Mouse (Mus musculus) hindbrain, embryonic 11.5 days (tissue): ENCODE measurements around the gene Commd7. TPM values are rescaled to one million over a fixed set of nuclear protein-coding genes. Genes with fewer than 3 reads are reported as not detected.

Experiments used
- ATAC-seq: fragments of 200-750 bp; cut with Nextera tagmentation; 2 replicates; pipeline ENCODE4 v1.8.0; 2017; ENCODE audit warnings: mild to moderate bottlenecking, moderate TSS enrichment, moderate library complexity; ENCODE audit not compliant: low FRiP score
- DNase-seq: peaks from one replicate; pipeline ENCODE4 v3.0.0-alpha.2; 2015; ENCODE audit warnings: low spot score
- H3K27ac ChIP-seq: fragments of 300-500 bp; sonication (generic); 2 replicates; pipeline ENCODE4 v1.5.1; 2014; ENCODE audit warnings: mild to moderate bottlenecking, low read depth, low read length
- H3K27me3 ChIP-seq: fragments of 300-500 bp; sonication (generic); 2 replicates; pipeline ENCODE4 v1.6.1; 2014; ENCODE audit warnings: mild to moderate bottlenecking, low read length, moderate library complexity, mixed read lengths; ENCODE audit not compliant: control insufficient read depth, insufficient read depth
- H3K36me3 ChIP-seq: fragments of 300-500 bp; sonication (generic); 2 replicates; pipeline ENCODE4 v1.6.1; 2014; ENCODE audit warnings: mild to moderate bottlenecking, low read length, moderate library complexity, mixed read lengths; ENCODE audit not compliant: control insufficient read depth, insufficient read depth
- H3K4me1 ChIP-seq: fragments of 300-500 bp; sonication (generic); replicated peaks from 2 replicates; pipeline ENCODE4 v1.6.1; 2014; ENCODE audit warnings: low read length, mixed read lengths; ENCODE audit not compliant: control insufficient read depth, insufficient read depth
- H3K4me2 ChIP-seq: fragments of 300-500 bp; sonication (generic); replicated peaks from 2 replicates; pipeline ENCODE4 v1.6.1; 2014; ENCODE audit warnings: mild to moderate bottlenecking, low read depth, low read length
- H3K4me3 ChIP-seq: fragments of 300-500 bp; sonication (generic); 2 replicates; pipeline ENCODE4 v1.5.1; 2014; ENCODE audit warnings: low read depth, low read length
- H3K9ac ChIP-seq: fragments of 300-500 bp; sonication (generic); 2 replicates; pipeline ENCODE4 v1.6.1; 2014; ENCODE audit warnings: low read depth, low read length
- H3K9me3 ChIP-seq: fragments of 300-500 bp; sonication (generic); 2 replicates; pipeline ENCODE4 v1.6.1; 2016; ENCODE audit warnings: low read length; ENCODE audit not compliant: control insufficient read depth
- WGBS: fragments of 180-500 bp; shearing (Covaris S2); extraction: QIAGEN DNeasy Blood & Tissue Kit; methylation state at CpG from one replicate; pipeline ENCODE4 v1.1.7; 2014; 5-methylcytosine and 5-hydroxymethylcytosine counted together
- polyA plus RNA-seq: library from polyadenylated mRNA; unstranded; fragments of >200 nt; fragmentation: Nextera tagmentation; extraction: Ambion mirVana; gene quantifications from 2 replicates; pipeline ENCODE4 v1.2.1, GENCODE M21; 2014

Gene Commd7
- polyA plus RNA-seq, 1 experiment from 2014 or later: 60.0 TPM

DNA sequence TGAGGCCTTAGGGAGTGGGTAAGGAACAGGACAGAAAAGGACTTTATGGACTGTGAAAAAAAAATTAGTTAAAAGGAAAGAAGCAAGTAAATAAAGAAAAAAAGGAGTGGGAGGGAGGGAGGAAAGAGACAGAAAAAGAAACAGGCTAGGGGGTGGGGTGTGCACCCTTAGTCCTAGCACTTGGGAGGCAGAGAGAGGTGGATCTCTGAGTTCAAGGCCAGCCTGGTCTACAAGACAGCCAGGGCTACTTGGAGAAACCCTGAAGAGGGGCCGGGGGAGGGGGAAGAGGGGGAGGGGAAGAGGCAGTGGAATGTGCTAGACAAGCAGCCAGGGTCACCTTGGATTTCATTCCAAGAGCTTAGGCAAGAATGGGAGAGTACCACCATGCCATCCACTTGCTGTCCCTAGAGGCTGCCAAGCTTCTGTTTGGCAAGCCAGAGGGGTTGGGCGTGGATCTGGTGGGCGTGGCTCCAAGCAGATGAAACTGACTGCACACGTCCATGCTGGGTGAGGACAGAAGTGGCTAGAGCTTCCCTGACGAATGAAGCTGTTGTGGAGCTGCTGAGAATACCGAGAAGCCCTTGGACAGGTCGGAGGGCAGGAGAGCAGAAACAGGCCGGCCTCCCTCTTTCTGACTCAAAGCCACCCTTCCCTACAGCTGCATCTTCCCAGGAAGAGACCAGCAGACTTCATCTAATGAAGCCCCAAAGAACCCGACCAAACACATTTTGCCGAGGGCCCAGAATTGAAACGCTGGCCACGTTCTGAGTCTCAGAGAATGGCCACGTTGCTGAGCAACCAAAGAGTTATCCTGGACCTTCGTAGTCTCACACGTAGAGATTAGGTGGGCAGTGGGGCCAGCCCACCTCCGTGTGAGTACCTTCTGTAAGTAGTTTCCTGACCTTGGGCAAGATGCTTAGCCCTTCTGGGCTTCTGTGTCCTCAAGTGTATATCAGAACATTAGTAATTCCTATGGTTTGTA lies 31.6 kb downstream of the Commd7 start:
- Histone ChIP-seq H3K4me2 (no peak overlapping the region), H3K27me3 (no peaks in the 10 kb centered on the region), H3K9ac (0 out of 2 replicates have a peak overlapping the region, but pooled peaks have one; percentile 12), H3K36me3 (no peaks in the 10 kb centered on the region), H3K4me3 (no peak overlapping the region), H3K9me3 (no peaks in the 10 kb centered on the region), H3K27ac (no peak overlapping the region), H3K4me1 (0 out of 2 replicates have a peak, but pooled peaks cover 2% of the 10 kb centered on the region)
- WGBS: 50% methylated on average over 16 of the region's 16 CpGs
- ATAC-seq (0 out of 2 replicates have a peak, but pooled peaks have one; percentile 27), DNase-seq (no peak)

DNA sequence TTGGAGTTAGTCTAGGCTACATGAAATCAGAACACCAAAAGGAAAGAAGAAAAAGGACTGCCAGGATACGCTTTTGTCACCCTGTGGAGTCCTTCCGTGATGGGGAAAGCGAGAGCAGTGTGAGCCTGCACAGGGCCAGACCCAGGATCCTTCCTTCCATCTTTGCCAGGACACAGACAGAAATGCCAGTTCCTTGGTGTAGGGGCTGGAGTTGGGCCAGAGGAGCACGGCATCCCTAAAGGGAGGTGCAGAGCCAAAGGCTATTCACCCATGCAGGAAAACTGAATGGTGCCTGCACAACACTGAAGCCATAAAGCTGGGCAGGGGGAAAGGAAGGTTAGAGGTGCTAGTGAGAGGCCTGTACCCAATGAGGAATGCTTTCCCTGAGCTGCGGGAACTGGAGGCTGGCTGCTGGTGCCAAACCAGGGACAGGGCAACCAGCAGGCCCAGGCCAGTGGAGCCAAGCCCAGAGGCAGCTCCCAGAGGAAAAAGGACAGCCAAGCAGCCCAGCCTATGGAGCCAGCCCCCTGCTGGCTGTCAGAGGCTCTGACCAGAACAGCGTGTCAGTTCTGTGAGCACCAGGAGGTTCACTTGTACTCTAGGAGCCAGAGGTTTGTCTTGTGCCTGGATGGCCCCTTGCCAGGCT lies 32.4 kb downstream of the Commd7 start:
- peak; percentile 54; the same call in 1 of the 2 replicates for ATAC-seq
- Histone ChIP-seq H3K36me3 (no peaks in the 10 kb centered on the region), H3K4me3 (no peak overlapping the region), H3K4me2 (no peak overlapping the region), H3K4me1 (0 out of 2 replicates have a peak, but pooled peaks cover 2% of the 10 kb centered on the region), H3K9me3 (no peaks in the 10 kb centered on the region), H3K9ac (0 out of 2 replicates have a peak overlapping the region, but pooled peaks have one; percentile 12), H3K27ac (no peak overlapping the region), H3K27me3 (no peaks in the 10 kb centered on the region)
- DNase-seq: peak; percentile 51
- WGBS: 57% methylated on average over 6 of the region's 6 CpGs

- Histone ChIP-seq H3K27ac (no peak overlapping the region), H3K4me2 (no peak overlapping the region), H3K4me1 (0 out of 2 replicates have a peak, but pooled peaks cover 4% of the 10 kb centered on the region), H3K4me3 (no peak overlapping the region), H3K9ac (no peak overlapping the region), H3K36me3 (no peaks in the 10 kb centered on the region), H3K27me3 (no peaks in the 10 kb centered on the region), H3K9me3 (no peaks in the 10 kb centered on the region)
- WGBS: 80% methylated on average over 4 of the region's 4 CpGs
- no peak for ATAC-seq
- no peak for DNase-seq
Observed at GRCm38 (mm10) chr2:153597626-153598025, 35.0 kb downstream of the Commd7 start.

DNA sequence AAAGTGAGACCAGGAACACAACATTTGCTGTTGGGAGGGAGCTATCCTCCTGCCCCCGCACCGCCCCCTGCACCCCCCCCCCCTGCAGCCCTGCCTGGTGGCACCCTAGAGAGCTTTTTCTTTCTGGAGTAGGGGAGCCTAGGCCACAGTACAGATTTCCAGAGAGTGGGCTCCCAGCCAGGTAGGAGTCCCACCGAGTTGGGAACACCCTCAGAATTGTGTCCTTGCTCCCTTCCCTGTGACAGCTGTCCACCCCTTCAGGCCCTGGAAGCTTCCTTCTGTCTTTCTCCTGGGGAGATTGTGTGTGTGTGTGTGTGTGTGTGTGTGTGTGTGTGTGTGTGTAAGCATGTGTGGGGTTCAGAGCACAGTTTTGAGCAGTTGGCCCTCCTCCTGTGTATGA lies 35.6 kb downstream of the Commd7 start:
- Histone ChIP-seq H3K4me2 (no peak overlapping the region), H3K4me1 (0 out of 2 replicates have a peak, but pooled peaks cover 4% of the 10 kb centered on the region), H3K27me3 (no peaks in the 10 kb centered on the region), H3K9ac (no peak overlapping the region), H3K27ac (no peak overlapping the region), H3K9me3 (no peaks in the 10 kb centered on the region), H3K36me3 (no peaks in the 10 kb centered on the region), H3K4me3 (no peak overlapping the region)
- ATAC-seq: no peak
- WGBS: 76% methylated on average over 3 of the region's 3 CpGs
- DNase-seq: no peak

DNA sequence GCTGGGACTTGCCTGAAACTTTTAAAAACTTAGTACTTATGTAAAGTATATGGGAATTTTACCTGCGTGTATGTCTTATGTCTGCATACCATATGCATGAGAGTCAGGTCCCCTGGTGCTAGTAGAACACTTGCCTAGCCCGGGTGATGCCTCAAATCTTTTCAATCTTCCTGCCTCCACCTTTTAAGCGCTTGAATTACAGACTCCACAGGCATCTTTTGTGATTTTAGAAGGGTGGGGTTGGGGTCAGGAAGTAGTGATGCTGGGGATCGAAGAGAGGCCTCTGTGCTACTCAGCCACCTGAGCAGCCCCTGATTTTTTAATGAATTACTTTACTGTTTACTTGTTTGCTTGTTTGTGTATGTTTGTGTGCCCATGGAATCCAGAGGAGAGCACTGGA lies 37.6 kb downstream of the Commd7 start:
- DNase-seq (no peak), ATAC-seq (no peak)
- H3K4me3 ChIP-seq: no peak overlapping the region
- 0 out of 2 replicates have a peak, but pooled peaks cover 3% of the 10 kb centered on the region for H3K4me1 ChIP-seq
- H3K36me3 ChIP-seq: no peaks in the 10 kb centered on the region
- H3K27ac ChIP-seq: no peak overlapping the region
- WGBS: 46% methylated on average over 4 of the region's 4 CpGs
- no peak overlapping the region for H3K4me2 ChIP-seq
- no peaks in the 10 kb centered on the region for H3K27me3 ChIP-seq
- no peaks in the 10 kb centered on the region for H3K9me3 ChIP-seq
- no peak overlapping the region for H3K9ac ChIP-seq

DNA sequence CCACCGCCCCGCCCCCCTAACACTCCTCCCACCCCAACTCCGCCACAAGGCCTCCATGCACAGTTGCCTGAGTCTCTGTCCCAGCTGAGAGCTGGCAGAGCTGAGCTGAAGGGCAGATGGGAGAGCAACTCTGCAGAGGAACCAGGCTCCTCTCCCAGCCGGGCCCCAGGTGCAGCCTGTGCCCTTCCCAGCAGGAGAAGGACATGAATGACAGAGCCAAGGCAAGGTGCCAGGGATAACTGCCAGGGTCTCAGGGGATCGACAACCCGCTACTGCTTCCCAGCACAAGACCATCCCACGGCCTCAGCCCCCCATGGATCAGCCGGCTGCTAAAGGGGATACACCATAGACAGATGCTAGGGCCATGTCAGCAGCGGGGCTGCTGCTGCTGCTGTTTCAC lies 39.4 kb downstream of the Commd7 start:
- Histone ChIP-seq H3K4me1 (0 out of 2 replicates have a peak, but pooled peaks cover 3% of the 10 kb centered on the region), H3K27ac (no peak overlapping the region), H3K4me3 (no peak overlapping the region), H3K9ac (no peak overlapping the region), H3K4me2 (no peak overlapping the region), H3K9me3 (no peaks in the 10 kb centered on the region), H3K36me3 (no peaks in the 10 kb centered on the region), H3K27me3 (no peaks in the 10 kb centered on the region)
- 42% methylated on average over 9 of the region's 9 CpGs for WGBS
- ATAC-seq (0 out of 2 replicates have a peak, but pooled peaks have one; percentile 40), DNase-seq (no peak)

DNA sequence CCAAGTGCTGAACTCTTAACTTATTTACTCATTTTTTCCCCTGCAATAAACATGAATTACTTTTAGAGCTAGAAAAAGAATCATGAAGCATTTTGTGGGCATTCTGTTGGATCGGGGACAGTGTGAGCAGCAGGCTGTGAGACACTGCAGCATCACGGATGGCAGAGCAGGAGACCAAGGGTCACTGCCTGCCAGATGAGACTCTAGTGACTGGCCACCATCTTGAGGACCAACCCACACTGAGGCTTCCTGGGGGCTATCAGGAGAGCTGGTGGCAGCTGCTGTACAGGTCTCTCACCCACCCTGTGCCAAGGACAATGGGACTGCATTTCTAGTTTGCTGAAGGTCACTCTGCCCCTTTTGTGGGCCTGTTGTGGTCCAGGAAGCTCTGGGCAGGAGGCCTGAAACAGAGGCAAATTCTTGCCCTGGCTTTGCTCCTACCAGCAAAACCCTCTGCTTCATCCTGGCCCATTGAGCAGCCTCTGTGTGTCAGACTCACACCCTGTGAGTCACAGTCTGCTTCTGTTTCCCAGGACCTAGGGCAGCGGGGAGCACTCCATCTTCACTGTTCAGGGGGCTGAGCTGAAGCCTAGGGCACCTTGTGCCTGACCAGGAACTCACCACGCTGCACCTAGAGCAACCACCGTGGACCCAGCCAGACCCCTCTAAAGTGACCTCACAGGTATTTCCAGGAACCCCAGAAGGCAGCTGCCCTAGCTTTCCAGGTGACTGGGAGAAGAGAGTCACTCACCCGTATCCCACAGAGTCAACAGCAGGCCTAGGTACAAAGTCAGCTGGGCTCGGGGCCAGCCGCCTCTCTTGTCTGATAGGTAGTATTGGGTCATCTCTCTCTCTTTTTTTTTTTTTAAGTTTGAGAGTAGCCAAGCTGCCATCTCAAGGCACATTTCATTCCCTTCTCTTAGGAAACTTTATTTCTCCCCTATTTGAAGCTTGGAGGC lies 40.2 kb downstream of the Commd7 start:
- Histone ChIP-seq H3K27ac (no peak overlapping the region), H3K4me1 (0 out of 2 replicates have a peak, but pooled peaks cover 3% of the 10 kb centered on the region), H3K4me2 (no peak overlapping the region), H3K9ac (no peak overlapping the region), H3K9me3 (no peaks in the 10 kb centered on the region), H3K4me3 (no peak overlapping the region), H3K27me3 (no peaks in the 10 kb centered on the region), H3K36me3 (no peaks in the 10 kb centered on the region)
- ATAC-seq (no peak), DNase-seq (no peak)
- WGBS: 69% methylated on average over 8 of the region's 8 CpGs
